Mouse (Mus musculus): Measurements from ENCODE around the gene Gas7. TPM values are rescaled to one million over a fixed set of nuclear protein-coding genes. Genes with fewer than 3 reads are reported as not detected.

The Gas7 gene
- polyA plus RNA-seq, 1 experiment from 2014 or later, result 10.5 TPM

- H3K4me2 ChIP-seq, result no peak overlapping the region
- no peaks in the 10 kb centered on the region for H3K27me3 ChIP-seq (ENCODE audit: insufficient read depth, low read length)
- no peak for DNase-seq
- whole genome bisulfite sequencing, result 82% methylated on average over 6 of the region's 6 CpGs
- no peaks in the 10 kb centered on the region for H3K36me3 ChIP-seq (ENCODE audit: insufficient read depth)
- ATAC-seq (ENCODE audit: insufficient read depth), result no peak
- H3K9ac ChIP-seq, result no peak overlapping the region
- no peak overlapping the region for H3K27ac ChIP-seq (ENCODE audit: low read depth)
- H3K4me1 ChIP-seq (ENCODE audit: insufficient read depth), result no peaks in the 10 kb centered on the region
- no peak for TF ChIP-seq CTCF (IDR thresholded peaks at IDR 0.05; ENCODE audit: low read depth)
- H3K4me3 ChIP-seq (ENCODE audit: low read depth, low read length), result no peak overlapping the region
- H3K9me3 ChIP-seq (ENCODE audit: low read depth, low read length), result no peaks in the 10 kb centered on the region
Measured at GRCm38 (mm10) chr11:67596856-67597255, 141.6 kb downstream of the Gas7 start.

GRCm38 (mm10) chr11:67597388-67597787 lies 142.2 kb downstream of the Gas7 start:
- Histone ChIP-seq H3K9me3 (ENCODE audit: low read depth, low read length) (no peaks in the 10 kb centered on the region), H3K36me3 (ENCODE audit: insufficient read depth) (no peaks in the 10 kb centered on the region), H3K27ac (ENCODE audit: low read depth) (no peak overlapping the region), H3K27me3 (ENCODE audit: insufficient read depth, low read length) (no peaks in the 10 kb centered on the region), H3K4me1 (ENCODE audit: insufficient read depth) (no peaks in the 10 kb centered on the region), H3K9ac (no peak overlapping the region), H3K4me2 (no peak overlapping the region), H3K4me3 (ENCODE audit: low read depth, low read length) (no peak overlapping the region)
- DNase-seq (no peak), ATAC-seq (ENCODE audit: insufficient read depth) (no peak)
- WGBS, result 78% methylated on average over 7 of the region's 7 CpGs
- no peak for TF ChIP-seq CTCF (IDR thresholded peaks at IDR 0.05; ENCODE audit: low read depth)

DNA sequence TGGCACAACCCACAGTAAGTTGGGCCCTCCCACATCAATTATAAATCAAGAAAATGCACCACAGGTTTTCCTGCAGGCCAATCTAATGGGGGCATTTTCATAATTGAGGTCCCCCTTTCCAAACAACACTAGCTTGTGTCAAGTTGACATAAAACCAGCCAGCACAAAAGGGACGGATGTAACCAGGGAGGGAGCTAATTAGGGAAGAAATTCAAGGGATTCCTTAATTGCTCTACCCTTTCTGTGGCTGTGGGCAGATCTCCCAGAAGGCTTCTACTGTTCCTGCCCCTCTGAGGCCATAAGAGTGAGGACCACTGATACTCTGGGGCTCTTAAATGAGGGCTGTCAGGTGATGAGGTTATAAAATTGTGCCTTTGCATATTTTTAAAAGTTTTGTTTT lies 143.9 kb downstream of the Gas7 start:
- ATAC-seq (ENCODE audit: insufficient read depth) (no peak), DNase-seq (no peak)
- no peak overlapping the region for H3K4me2 ChIP-seq
- H3K4me3 ChIP-seq (ENCODE audit: low read depth, low read length), result no peak overlapping the region
- WGBS, result 58% methylated on average over 1 of the region's 1 CpGs
- no peaks in the 10 kb centered on the region for H3K36me3 ChIP-seq (ENCODE audit: insufficient read depth)
- H3K27ac ChIP-seq (ENCODE audit: low read depth), result no peak overlapping the region
- no peaks in the 10 kb centered on the region for H3K9me3 ChIP-seq (ENCODE audit: low read depth, low read length)
- H3K9ac ChIP-seq, result no peak overlapping the region
- no peaks in the 10 kb centered on the region for H3K4me1 ChIP-seq (ENCODE audit: insufficient read depth)
- no peaks in the 10 kb centered on the region for H3K27me3 ChIP-seq (ENCODE audit: insufficient read depth, low read length)
- no peak for TF ChIP-seq CTCF (IDR thresholded peaks at IDR 0.05; ENCODE audit: low read depth)

DNA sequence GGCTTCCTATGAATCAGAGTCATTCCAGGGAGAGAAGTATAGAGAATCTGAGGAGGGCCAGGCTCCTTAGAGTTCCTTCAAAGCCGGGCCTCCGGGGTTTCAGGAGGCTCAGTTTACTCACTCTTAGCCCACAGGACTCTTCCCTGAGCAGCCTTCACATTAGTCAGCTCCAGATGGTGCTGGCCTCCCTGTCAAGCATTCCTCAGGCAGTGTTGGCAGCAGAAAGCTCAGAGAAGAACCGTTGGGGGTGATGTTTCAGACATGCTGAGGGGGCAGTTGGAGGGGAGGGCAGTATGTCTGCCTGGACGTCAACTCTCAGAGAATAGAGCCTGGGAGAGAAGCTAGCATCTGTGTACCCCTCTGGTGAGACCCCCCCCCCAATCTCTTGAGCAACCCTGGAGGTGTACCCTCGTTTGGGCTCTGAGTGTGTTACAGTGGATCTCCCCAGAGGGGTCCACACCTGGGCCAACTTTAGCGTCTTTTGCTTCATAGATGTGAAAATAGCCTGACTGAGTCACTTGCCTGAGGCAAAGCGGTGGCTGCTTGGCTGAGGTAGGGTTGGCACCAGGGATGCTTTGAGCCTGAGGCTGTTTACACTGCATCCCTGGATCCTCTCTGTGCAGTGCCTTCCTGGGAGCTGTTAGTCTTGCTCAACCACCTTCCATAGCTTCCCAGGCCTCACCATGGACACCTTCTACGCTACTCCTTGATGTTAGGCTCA lies 145.6 kb downstream of the Gas7 start:
- Histone ChIP-seq H3K4me2 (no peak overlapping the region), H3K9ac (no peak overlapping the region), H3K27ac (ENCODE audit: low read depth) (no peak overlapping the region), H3K4me1 (ENCODE audit: insufficient read depth) (no peaks in the 10 kb centered on the region), H3K9me3 (ENCODE audit: low read depth, low read length) (no peaks in the 10 kb centered on the region), H3K27me3 (ENCODE audit: insufficient read depth, low read length) (no peaks in the 10 kb centered on the region), H3K36me3 (ENCODE audit: insufficient read depth) (no peaks in the 10 kb centered on the region), H3K4me3 (ENCODE audit: low read depth, low read length) (no peak overlapping the region)
- ATAC-seq (ENCODE audit: insufficient read depth) (no peak), DNase-seq (no peak)
- 62% methylated on average over 8 of the region's 8 CpGs for WGBS
- no peak for TF ChIP-seq CTCF (IDR thresholded peaks at IDR 0.05; ENCODE audit: low read depth)

- WGBS, result 60% methylated on average over 12 of the region's 12 CpGs
- H3K4me1 ChIP-seq (ENCODE audit: insufficient read depth), result no peaks in the 10 kb centered on the region
Measured at GRCm38 (mm10) chr11:67602711-67603369, 147.6 kb downstream of the Gas7 start.

GRCm38 (mm10) chr11:67604481-67604880 lies 149.2 kb downstream of the Gas7 start:
- H3K9me3 ChIP-seq (ENCODE audit: low read depth, low read length), result no peaks in the 10 kb centered on the region
- no peak overlapping the region for H3K9ac ChIP-seq
- no peak for TF ChIP-seq CTCF (IDR thresholded peaks at IDR 0.05; ENCODE audit: low read depth)
- no peak overlapping the region for H3K4me3 ChIP-seq (ENCODE audit: low read depth, low read length)
- DNase-seq, result no peak
- H3K4me1 ChIP-seq (ENCODE audit: insufficient read depth), result no peaks in the 10 kb centered on the region
- no peak for ATAC-seq (ENCODE audit: insufficient read depth)
- H3K4me2 ChIP-seq, result no peak overlapping the region
- WGBS, result 35% methylated on average over 2 of the region's 2 CpGs
- H3K36me3 ChIP-seq (ENCODE audit: insufficient read depth), result no peaks in the 10 kb centered on the region
- no peaks in the 10 kb centered on the region for H3K27me3 ChIP-seq (ENCODE audit: insufficient read depth, low read length)
- H3K27ac ChIP-seq (ENCODE audit: low read depth), result no peak overlapping the region

More at GRCm38 (mm10) chr11:67602711-67603369, 147.6 kb downstream of the Gas7 start:
- Histone ChIP-seq H3K9me3 (ENCODE audit: low read depth, low read length) (no peaks in the 10 kb centered on the region), H3K4me2 (no peak overlapping the region), H3K27ac (ENCODE audit: low read depth) (no peak overlapping the region), H3K27me3 (ENCODE audit: insufficient read depth, low read length) (no peaks in the 10 kb centered on the region), H3K9ac (no peak overlapping the region), H3K4me3 (ENCODE audit: low read depth, low read length) (no peak overlapping the region), H3K36me3 (ENCODE audit: insufficient read depth) (no peaks in the 10 kb centered on the region)
- TF ChIP-seq CTCF (IDR thresholded peaks at IDR 0.05; ENCODE audit: low read depth), result no peak
- DNase-seq, result no peak
- ATAC-seq (ENCODE audit: insufficient read depth), result no peak

- DNase-seq, result peak; percentile 14
- no peaks in the 10 kb centered on the region for H3K36me3 ChIP-seq (ENCODE audit: insufficient read depth)
- 71% methylated on average over 10 of the region's 10 CpGs for WGBS
- TF ChIP-seq CTCF (IDR thresholded peaks at IDR 0.05; ENCODE audit: low read depth), result no peak
- no peaks in the 10 kb centered on the region for H3K9me3 ChIP-seq (ENCODE audit: low read depth, low read length)
- no peak overlapping the region for H3K4me2 ChIP-seq
- H3K27ac ChIP-seq (ENCODE audit: low read depth), result no peak overlapping the region
- ATAC-seq (ENCODE audit: insufficient read depth), result no peak
- H3K4me3 ChIP-seq (ENCODE audit: low read depth, low read length), result no peak overlapping the region
- H3K27me3 ChIP-seq (ENCODE audit: insufficient read depth, low read length), result no peaks in the 10 kb centered on the region
- H3K4me1 ChIP-seq (ENCODE audit: insufficient read depth), result no peaks in the 10 kb centered on the region
- H3K9ac ChIP-seq, result no peak overlapping the region
Measured at GRCm38 (mm10) chr11:67608114-67608683, 153.0 kb downstream of the Gas7 start.
